Mouse (Mus musculus): ENCODE measurements around the gene Ptprt. TPM values are rescaled to one million over a fixed set of nuclear protein-coding genes. Genes with fewer than 3 reads are reported as not detected.

Gene Ptprt
- polyA plus RNA-seq, 1 experiment from 2014 or later = 7.9 TPM

DNA sequence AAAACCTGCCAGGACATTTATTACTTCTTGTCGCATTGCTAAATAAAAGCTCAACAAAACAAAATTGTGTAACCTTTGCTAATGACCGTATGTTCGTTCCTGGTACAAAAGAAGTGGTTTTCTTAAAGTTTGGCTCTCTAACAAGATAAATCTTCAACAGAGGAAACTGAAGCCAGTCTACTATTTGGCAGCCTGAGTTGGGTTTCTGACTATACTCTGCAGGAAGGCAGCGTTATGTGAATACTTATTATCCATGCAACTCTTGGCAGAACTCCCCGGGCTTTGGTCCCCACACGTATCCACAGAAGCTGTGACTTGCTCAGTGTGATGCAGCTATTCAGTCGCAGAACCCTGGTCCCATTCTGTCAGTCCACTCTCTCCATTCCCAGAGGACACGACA is 112.6 kb downstream of the Ptprt start:
- H3K9me3 ChIP-seq (ENCODE audit: control insufficient read depth, low read length) = no peaks in the 10 kb centered on the region
- peak; percentile 59; the same call in 1 of the 2 replicates for ATAC-seq
- H3K4me1 ChIP-seq (replicated peaks; ENCODE audit: control insufficient read depth, insufficient read depth, low read length) = peaks cover 12% of the 10 kb centered on the region
- no peaks in the 10 kb centered on the region for H3K36me3 ChIP-seq (ENCODE audit: control insufficient read depth, insufficient read depth)
- no peak overlapping the region for H3K27ac ChIP-seq (ENCODE audit: low read length)
- 0 out of 2 replicates have a peak, but pooled peaks cover 2% of the 10 kb centered on the region for H3K27me3 ChIP-seq (replicated peaks; ENCODE audit: control insufficient read depth, insufficient read depth, low read length)
- 34% methylated on average over 8 of the region's 8 CpGs for WGBS
- H3K4me3 ChIP-seq (replicated peaks; ENCODE audit: low read length) = no peak overlapping the region
- no peak overlapping the region for H3K4me2 ChIP-seq (ENCODE audit: low read length)
- H3K9ac ChIP-seq (replicated peaks; ENCODE audit: low read depth, low read length) = no peak overlapping the region

GRCm38 (mm10) chr2:162531638-162532037 is 129.3 kb downstream of the Ptprt start:
- no peak overlapping the region for H3K27ac ChIP-seq (ENCODE audit: low read length)
- H3K9ac ChIP-seq (replicated peaks; ENCODE audit: low read depth, low read length) = no peak overlapping the region
- ATAC-seq = no peak
- H3K9me3 ChIP-seq (ENCODE audit: control insufficient read depth, low read length) = peaks cover 3% of the 10 kb centered on the region; the same call in 1 of the 2 replicates
- no peaks in the 10 kb centered on the region for H3K27me3 ChIP-seq (replicated peaks; ENCODE audit: control insufficient read depth, insufficient read depth, low read length)
- H3K4me3 ChIP-seq (replicated peaks; ENCODE audit: low read length) = no peak overlapping the region
- WGBS = 27% methylated on average over 7 of the region's 7 CpGs
- peaks cover 3% of the 10 kb centered on the region; the same call in 1 of the 2 replicates for H3K4me1 ChIP-seq (replicated peaks; ENCODE audit: control insufficient read depth, insufficient read depth, low read length)
- no peaks in the 10 kb centered on the region for H3K36me3 ChIP-seq (ENCODE audit: control insufficient read depth, insufficient read depth)
- no peak overlapping the region for H3K4me2 ChIP-seq (ENCODE audit: low read length)

DNA sequence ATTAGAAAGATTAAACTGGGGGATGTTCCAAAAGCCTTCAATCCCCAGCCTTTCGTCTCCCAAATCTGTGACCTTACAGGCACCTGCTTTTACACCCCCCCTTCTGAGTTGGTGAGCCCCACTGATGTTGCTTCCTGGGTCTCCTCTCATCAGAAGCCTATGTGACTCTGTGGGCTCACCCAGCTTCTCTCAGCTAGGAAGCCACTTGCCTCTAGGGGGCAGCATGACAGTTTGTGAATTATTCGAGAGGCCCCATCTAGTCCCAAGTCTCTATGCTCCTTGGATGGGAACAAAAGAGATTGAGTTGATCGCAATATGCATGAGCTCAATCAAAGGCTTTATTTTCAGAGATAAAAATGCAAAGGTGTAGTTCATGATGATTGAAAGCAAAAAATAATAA is 132.0 kb downstream of the Ptprt start:
- H3K4me3 ChIP-seq (replicated peaks; ENCODE audit: low read length) = no peak overlapping the region
- WGBS = 86% methylated on average over 3 of the region's 3 CpGs
- no peak overlapping the region for H3K9ac ChIP-seq (replicated peaks; ENCODE audit: low read depth, low read length)
- no peaks in the 10 kb centered on the region for H3K27me3 ChIP-seq (replicated peaks; ENCODE audit: control insufficient read depth, insufficient read depth, low read length)
- no peak overlapping the region for H3K27ac ChIP-seq (ENCODE audit: low read length)
- H3K9me3 ChIP-seq (ENCODE audit: control insufficient read depth, low read length) = no peaks in the 10 kb centered on the region
- no peak overlapping the region for H3K4me2 ChIP-seq (ENCODE audit: low read length)
- H3K36me3 ChIP-seq (ENCODE audit: control insufficient read depth, insufficient read depth) = no peaks in the 10 kb centered on the region
- H3K4me1 ChIP-seq (replicated peaks; ENCODE audit: control insufficient read depth, insufficient read depth, low read length) = peaks cover 3% of the 10 kb centered on the region; the same call in 1 of the 2 replicates
- ATAC-seq = no peak

DNA sequence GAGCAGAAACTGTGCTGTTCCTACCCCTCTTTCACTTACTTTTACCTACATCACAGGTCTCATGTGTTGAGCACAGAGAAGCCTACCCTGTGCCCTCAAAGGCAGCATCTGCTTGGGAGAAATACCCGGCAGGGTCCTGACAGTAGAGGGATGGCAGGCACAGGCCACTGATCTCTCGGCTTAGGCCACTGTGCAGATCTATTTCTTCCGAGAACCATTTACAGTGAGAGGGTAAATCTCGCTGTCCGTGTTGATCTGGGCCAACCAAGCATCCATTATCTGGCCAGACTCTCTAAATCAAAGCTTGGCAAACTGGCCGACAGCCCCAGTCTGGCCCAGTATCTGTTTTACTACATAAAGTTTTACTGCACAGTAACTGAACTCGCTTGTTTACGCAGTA is 145.0 kb downstream of the Ptprt start:
- Histone ChIP-seq H3K9ac (replicated peaks; ENCODE audit: low read depth, low read length) (no peak overlapping the region), H3K36me3 (ENCODE audit: control insufficient read depth, insufficient read depth) (no peaks in the 10 kb centered on the region), H3K27ac (ENCODE audit: low read length) (no peak overlapping the region), H3K27me3 (replicated peaks; ENCODE audit: control insufficient read depth, insufficient read depth, low read length) (no peaks in the 10 kb centered on the region), H3K4me1 (replicated peaks; ENCODE audit: control insufficient read depth, insufficient read depth, low read length) (no peaks in the 10 kb centered on the region), H3K4me2 (ENCODE audit: low read length) (no peak overlapping the region), H3K4me3 (replicated peaks; ENCODE audit: low read length) (no peak overlapping the region), H3K9me3 (ENCODE audit: control insufficient read depth, low read length) (no peaks in the 10 kb centered on the region)
- ATAC-seq = no peak
- WGBS = 88% methylated on average over 8 of the region's 8 CpGs

DNA sequence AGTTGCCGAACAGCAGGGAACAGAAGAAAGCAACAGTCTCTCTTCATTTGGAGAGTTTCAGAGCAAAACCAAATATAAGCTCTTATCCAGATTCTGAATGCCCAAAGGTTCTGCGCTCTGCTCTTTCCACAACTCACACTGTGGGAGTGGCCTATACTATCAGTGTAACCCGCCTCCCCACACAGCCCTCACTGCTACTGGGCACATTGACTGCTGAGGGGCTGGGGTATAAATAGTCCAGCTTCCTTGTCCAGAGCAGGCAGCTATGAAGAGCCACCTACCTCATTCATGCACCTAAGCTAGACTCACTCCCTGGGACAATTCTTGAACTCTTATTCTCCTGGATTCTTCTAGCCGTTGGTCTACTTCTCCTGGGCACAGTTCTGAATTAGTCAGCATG is 147.9 kb downstream of the Ptprt start:
- H3K27ac ChIP-seq (ENCODE audit: low read length) = no peak overlapping the region
- H3K4me3 ChIP-seq (replicated peaks; ENCODE audit: low read length) = no peak overlapping the region
- no peaks in the 10 kb centered on the region for H3K4me1 ChIP-seq (replicated peaks; ENCODE audit: control insufficient read depth, insufficient read depth, low read length)

DNA sequence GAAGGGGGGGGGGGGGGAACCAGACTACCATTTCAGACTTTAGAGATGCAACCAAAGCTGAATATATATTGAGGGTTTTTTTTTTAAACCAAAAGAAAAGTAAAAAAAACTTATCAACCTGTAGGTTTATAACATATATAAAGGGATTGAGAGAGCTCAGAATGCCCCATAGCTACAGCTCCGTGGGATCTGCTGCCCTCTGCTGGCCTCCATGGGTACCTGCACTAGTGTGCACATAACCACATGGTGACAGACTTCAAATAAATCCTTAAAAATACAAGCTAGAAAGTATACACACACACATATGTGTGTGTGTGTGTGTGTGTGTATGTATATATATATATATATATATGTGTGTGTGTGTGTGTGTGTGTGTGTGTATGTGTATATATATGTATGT is 148.9 kb downstream of the Ptprt start:
- Histone ChIP-seq H3K36me3 (ENCODE audit: control insufficient read depth, insufficient read depth) (no peaks in the 10 kb centered on the region), H3K4me1 (replicated peaks; ENCODE audit: control insufficient read depth, insufficient read depth, low read length) (no peaks in the 10 kb centered on the region), H3K4me3 (replicated peaks; ENCODE audit: low read length) (no peak overlapping the region), H3K27me3 (replicated peaks; ENCODE audit: control insufficient read depth, insufficient read depth, low read length) (no peaks in the 10 kb centered on the region), H3K9me3 (ENCODE audit: control insufficient read depth, low read length) (no peaks in the 10 kb centered on the region), H3K27ac (ENCODE audit: low read length) (no peak overlapping the region), H3K9ac (replicated peaks; ENCODE audit: low read depth, low read length) (no peak overlapping the region), H3K4me2 (ENCODE audit: low read length) (no peak overlapping the region)
- no peak for ATAC-seq
- WGBS = 85% methylated on average over 1 of the region's 1 CpGs

More for the DNA sequence above, 147.9 kb downstream of the Ptprt start:
- Histone ChIP-seq H3K9ac (replicated peaks; ENCODE audit: low read depth, low read length) (no peak overlapping the region), H3K27me3 (replicated peaks; ENCODE audit: control insufficient read depth, insufficient read depth, low read length) (no peaks in the 10 kb centered on the region), H3K36me3 (ENCODE audit: control insufficient read depth, insufficient read depth) (no peaks in the 10 kb centered on the region), H3K9me3 (ENCODE audit: control insufficient read depth, low read length) (no peaks in the 10 kb centered on the region), H3K4me2 (ENCODE audit: low read length) (no peak overlapping the region)
- WGBS = 83% methylated on average over 4 of the region's 4 CpGs
- ATAC-seq = no peak

DNA sequence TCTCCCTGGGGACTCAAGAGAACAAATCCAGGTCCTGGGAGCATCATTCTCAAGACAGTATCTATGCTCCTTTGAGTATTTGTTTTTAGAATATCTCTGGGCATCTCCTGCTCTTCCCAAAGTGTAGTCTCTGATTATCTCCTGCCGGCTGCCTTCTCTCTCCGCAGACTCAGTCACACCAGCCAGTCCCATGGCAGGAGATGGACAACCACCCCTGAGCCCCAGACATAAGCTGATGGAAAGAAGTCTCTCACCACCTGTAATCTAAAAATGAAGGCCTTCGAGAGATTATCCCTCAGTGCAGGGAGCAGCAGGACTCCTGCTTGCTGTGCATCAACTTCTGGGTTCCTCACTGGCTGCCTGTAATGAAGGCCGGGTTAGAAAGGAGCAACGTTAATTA is 151.9 kb downstream of the Ptprt start:
- Histone ChIP-seq H3K9me3 (ENCODE audit: control insufficient read depth, low read length) (no peaks in the 10 kb centered on the region), H3K4me3 (replicated peaks; ENCODE audit: low read length) (no peak overlapping the region), H3K4me2 (ENCODE audit: low read length) (no peak overlapping the region), H3K27me3 (replicated peaks; ENCODE audit: control insufficient read depth, insufficient read depth, low read length) (no peaks in the 10 kb centered on the region), H3K27ac (ENCODE audit: low read length) (no peak overlapping the region), H3K4me1 (replicated peaks; ENCODE audit: control insufficient read depth, insufficient read depth, low read length) (no peaks in the 10 kb centered on the region), H3K36me3 (ENCODE audit: control insufficient read depth, insufficient read depth) (no peaks in the 10 kb centered on the region), H3K9ac (replicated peaks; ENCODE audit: low read depth, low read length) (no peak overlapping the region)
- WGBS = 66% methylated on average over 5 of the region's 5 CpGs
- no peak for ATAC-seq

GRCm38 (mm10) chr2:162507664-162508063 is 153.3 kb downstream of the Ptprt start:
- no peaks in the 10 kb centered on the region for H3K27me3 ChIP-seq (replicated peaks; ENCODE audit: control insufficient read depth, insufficient read depth, low read length)
- WGBS = 30% methylated on average over 10 of the region's 10 CpGs
- no peaks in the 10 kb centered on the region for H3K9me3 ChIP-seq (ENCODE audit: control insufficient read depth, low read length)
- H3K36me3 ChIP-seq (ENCODE audit: control insufficient read depth, insufficient read depth) = no peaks in the 10 kb centered on the region
- H3K4me3 ChIP-seq (replicated peaks; ENCODE audit: low read length) = no peak overlapping the region
- no peak overlapping the region for H3K4me2 ChIP-seq (ENCODE audit: low read length)
- no peaks in the 10 kb centered on the region for H3K4me1 ChIP-seq (replicated peaks; ENCODE audit: control insufficient read depth, insufficient read depth, low read length)
- no peak for ATAC-seq
- no peak overlapping the region for H3K27ac ChIP-seq (ENCODE audit: low read length)
- H3K9ac ChIP-seq (replicated peaks; ENCODE audit: low read depth, low read length) = no peak overlapping the region

DNA sequence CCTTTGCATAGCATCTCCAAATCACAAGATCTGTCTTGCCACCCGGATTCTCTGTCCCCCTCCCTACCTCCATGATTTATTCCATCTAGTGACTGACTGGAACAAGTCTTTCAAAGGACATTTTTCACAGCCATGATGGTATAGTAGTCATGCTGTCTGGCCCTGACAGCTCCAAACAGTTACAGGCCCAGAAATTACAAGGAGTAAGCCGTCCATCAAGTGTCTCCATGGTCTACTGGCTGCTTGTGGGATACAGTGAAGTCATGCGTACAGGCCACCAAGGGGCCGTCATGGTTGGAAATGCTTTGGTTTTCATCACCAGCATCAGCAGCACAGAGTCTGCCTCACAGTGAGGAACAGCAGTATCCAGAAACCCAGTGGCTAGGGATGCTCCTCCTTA is 156.1 kb downstream of the Ptprt start:
- no peaks in the 10 kb centered on the region for H3K36me3 ChIP-seq (ENCODE audit: control insufficient read depth, insufficient read depth)

DNA sequence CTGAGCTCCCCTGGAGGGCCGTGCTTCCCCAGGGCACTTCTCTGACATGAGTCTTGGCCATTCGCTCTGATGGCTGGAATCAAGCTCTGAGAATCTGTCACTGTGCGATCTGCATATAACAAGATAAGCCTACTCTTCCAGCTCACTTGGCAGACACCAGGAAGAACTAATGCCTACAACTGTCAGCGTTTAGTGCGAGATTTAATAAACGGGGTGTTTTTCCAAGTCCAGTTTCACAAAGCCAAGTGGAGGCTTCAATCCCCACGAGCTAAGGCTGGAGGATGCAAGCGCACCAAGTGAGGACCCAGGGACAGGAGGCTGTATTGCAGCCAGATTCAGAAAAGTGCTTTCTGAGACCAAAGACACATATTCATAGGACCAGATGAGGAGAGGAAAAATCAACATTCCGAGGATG is 161.4 kb downstream of the Ptprt start:
- 0 out of 2 replicates have a peak, but pooled peaks cover 3% of the 10 kb centered on the region for H3K4me1 ChIP-seq (replicated peaks; ENCODE audit: control insufficient read depth, insufficient read depth, low read length)
- H3K9me3 ChIP-seq (ENCODE audit: control insufficient read depth, low read length) = no peaks in the 10 kb centered on the region
- no peaks in the 10 kb centered on the region for H3K36me3 ChIP-seq (ENCODE audit: control insufficient read depth, insufficient read depth)
- no peak for ATAC-seq
- no peaks in the 10 kb centered on the region for H3K27me3 ChIP-seq (replicated peaks; ENCODE audit: control insufficient read depth, insufficient read depth, low read length)
- H3K27ac ChIP-seq (ENCODE audit: low read length) = peak overlapping the region; percentile 63
- H3K4me3 ChIP-seq (replicated peaks; ENCODE audit: low read length) = no peak overlapping the region
- H3K9ac ChIP-seq (replicated peaks; ENCODE audit: low read depth, low read length) = no peak overlapping the region
- H3K4me2 ChIP-seq (ENCODE audit: low read length) = no peak overlapping the region
- WGBS = 65% methylated on average over 9 of the region's 9 CpGs

More for the DNA sequence above, 156.1 kb downstream of the Ptprt start:
- Histone ChIP-seq H3K9me3 (ENCODE audit: control insufficient read depth, low read length) (no peaks in the 10 kb centered on the region), H3K4me1 (replicated peaks; ENCODE audit: control insufficient read depth, insufficient read depth, low read length) (no peaks in the 10 kb centered on the region), H3K27me3 (replicated peaks; ENCODE audit: control insufficient read depth, insufficient read depth, low read length) (no peaks in the 10 kb centered on the region), H3K9ac (replicated peaks; ENCODE audit: low read depth, low read length) (no peak overlapping the region), H3K27ac (ENCODE audit: low read length) (no peak overlapping the region), H3K4me2 (ENCODE audit: low read length) (no peak overlapping the region), H3K4me3 (replicated peaks; ENCODE audit: low read length) (no peak overlapping the region)
- ATAC-seq = no peak
- WGBS = 78% methylated on average over 4 of the region's 4 CpGs

All from forebrain, embryonic 16.5 days (tissue).